Mouse (Mus musculus) lung, adult 10 weeks (tissue): Measurements from ENCODE around the gene Olfr1339. TPM values are rescaled to one million over a fixed set of nuclear protein-coding genes. Genes with fewer than 3 reads are reported as not detected.

Source experiments
- polyA plus RNA-seq: library from polyadenylated mRNA; stranded (reverse); fragments of 350-450 nt; fragmentation: Illumina TruSeq; extraction: RNeasy Lipid Tissue Mini Kit (QIAGEN cat#74804); gene quantifications from one replicate; pipeline ENCODE4 v1.2.3, GENCODE M21; 2014; ENCODE audit warnings: low read depth, low replicate concordance; ENCODE audit not compliant: insufficient read depth

Olfr1339 gene
- polyA plus RNA-seq: not detected

GRCm38 (mm10) chr4:118731875-118732274 is at the start of gene Olfr1339:
Olfr1339 (plus strand) TSS chr4:118732175.

GRCm38 (mm10) chr4:118692412-118692973 is 39.5 kb upstream of the Olfr1339 start, which contains the start of gene Olfr1342:
Olfr1342 (minus strand) TSS chr4:118692756.

GRCm38 (mm10) chr4:118703223-118703622 is 28.8 kb upstream of the Olfr1339 start, which contains the start of gene Olfr1341:
Olfr1341 (plus strand) TSS chr4:118703523.

GRCm38 (mm10) chr4:118719838-118720237 is 12.1 kb upstream of the Olfr1339 start, which contains the start of gene Olfr1340:
Olfr1340 (plus strand) TSS chr4:118720138.

GRCm38 (mm10) chr4:118758637-118759036 is 26.7 kb downstream of the Olfr1339 start, which contains the start of gene Olfr1338:
Olfr1338 (minus strand) TSS chr4:118758737.

GRCm38 (mm10) chr4:118782486-118782885 is 50.5 kb downstream of the Olfr1339 start, which contains the start of gene Olfr1337:
Olfr1337 (minus strand) TSS chr4:118782586.

Other genes with a start within 250 kb of the Olfr1339 start
- gene Tie1, start 242.1 kb upstream of the Olfr1339 start, polyA plus RNA-seq: 69.8 TPM
- gene 2610528J11Rik, start 205.2 kb upstream of the Olfr1339 start, polyA plus RNA-seq: 12.1 TPM
- gene Tmem125, start 188.1 kb upstream of the Olfr1339 start, polyA plus RNA-seq: 11.6 TPM
- gene Cfap57, start 111.4 kb upstream of the Olfr1339 start, polyA plus RNA-seq: 2.5 TPM
- gene Ebna1bp2, start 111.4 kb upstream of the Olfr1339 start, polyA plus RNA-seq: 50.0 TPM
- not detected for gene Olfr62, start 73.2 kb upstream of the Olfr1339 start, polyA plus RNA-seq
- 0.24 TPM for gene Olfr1342, start 39.4 kb upstream of the Olfr1339 start, polyA plus RNA-seq
- not detected for gene Olfr1341, start 28.7 kb upstream of the Olfr1339 start, polyA plus RNA-seq
- not detected for gene Olfr1340, start 12.0 kb upstream of the Olfr1339 start, polyA plus RNA-seq
- gene Olfr1338, start 26.6 kb downstream of the Olfr1339 start, polyA plus RNA-seq: not detected
- gene Olfr1337, start 50.4 kb downstream of the Olfr1339 start, polyA plus RNA-seq: not detected
- not detected for gene Olfr1335, start 77.8 kb downstream of the Olfr1339 start, polyA plus RNA-seq
- gene Olfr1333, start 104.1 kb downstream of the Olfr1339 start, polyA plus RNA-seq: not detected
- not detected for gene Olfr1331, start 132.5 kb downstream of the Olfr1339 start, polyA plus RNA-seq
- gene Olfr1330, start 156.4 kb downstream of the Olfr1339 start, polyA plus RNA-seq: not detected
- gene Olfr1329, start 185.3 kb downstream of the Olfr1339 start, polyA plus RNA-seq: not detected
- not detected for gene Olfr1328, start 206.4 kb downstream of the Olfr1339 start, polyA plus RNA-seq
- gene Lao1, start 229.4 kb downstream of the Olfr1339 start, polyA plus RNA-seq: not detected